Mouse (Mus musculus) midbrain, postnatal 0 days (tissue): ENCODE measurements around the gene Atp10b. TPM values are rescaled to one million over a fixed set of nuclear protein-coding genes. Genes with fewer than 3 reads are reported as not detected.

ENCODE experiments used
- ATAC-seq: fragments of 200-750 bp; cut with Nextera tagmentation; 2 replicates; pipeline ENCODE4 v1.8.0; 2017; ENCODE audit warnings: moderate number of reproducible peaks, mild to moderate bottlenecking, moderate TSS enrichment, moderate library complexity; ENCODE audit not compliant: low FRiP score
- DNase-seq: peaks from one replicate; pipeline ENCODE4 v3.0.0-alpha.2; 2015; ENCODE audit warnings: low spot score
- H3K27ac ChIP-seq: fragments of 300-500 bp; sonication (generic); 2 replicates; pipeline ENCODE4 v1.5.1; 2014; ENCODE audit warnings: low read depth, mild to moderate bottlenecking, low read length, mixed read lengths
- H3K27me3 ChIP-seq: fragments of 300-500 bp; sonication (generic); 2 replicates; pipeline ENCODE4 v1.6.1; 2014; ENCODE audit warnings: low read length, control low read depth, mixed read lengths; ENCODE audit not compliant: insufficient read depth
- H3K36me3 ChIP-seq: fragments of 300-500 bp; sonication (generic); 2 replicates; pipeline ENCODE4 v1.6.1; 2014; ENCODE audit warnings: low read length, control low read depth, mixed read lengths; ENCODE audit not compliant: insufficient read depth
- H3K4me1 ChIP-seq: fragments of 300-500 bp; sonication (generic); 2 replicates; pipeline ENCODE4 v1.6.1; 2014; ENCODE audit warnings: mild to moderate bottlenecking, control low read depth, antibody characterized with exemption, low read length, mixed read lengths; ENCODE audit not compliant: insufficient read depth
- H3K4me2 ChIP-seq: fragments of 300-500 bp; sonication (generic); 2 replicates; pipeline ENCODE4 v1.6.1; 2014; ENCODE audit warnings: low read depth, mild to moderate bottlenecking, low read length, mixed read lengths; ENCODE audit not compliant: poor library complexity, severe bottlenecking
- H3K4me3 ChIP-seq: fragments of 300-500 bp; sonication (generic); 2 replicates; pipeline ENCODE4 v1.5.1; 2014; ENCODE audit warnings: low read depth, mild to moderate bottlenecking, low read length, moderate library complexity
- H3K9ac ChIP-seq: fragments of 300-500 bp; sonication (generic); replicated peaks from 2 replicates; pipeline ENCODE4 v1.6.1; 2014; ENCODE audit warnings: mild to moderate bottlenecking, low read length, moderate library complexity, mixed read lengths; ENCODE audit not compliant: poor library complexity, severe bottlenecking
- H3K9me3 ChIP-seq: fragments of 300-500 bp; sonication (generic); 2 replicates; pipeline ENCODE4 v1.6.1; 2016; ENCODE audit warnings: low read length, control low read depth
- CTCF ChIP-seq: IDR thresholded peaks from 2 replicates; pipeline ENCODE4 v1.5.1; 2016; ENCODE audit warnings: antibody characterized with exemption, mild to moderate bottlenecking
- WGBS: fragments of 180-500 bp; shearing (Covaris S2); extraction: QIAGEN DNeasy Blood & Tissue Kit; methylation state at CpG from one replicate; pipeline ENCODE4 v1.1.7; 2014; 5-methylcytosine and 5-hydroxymethylcytosine counted together
- polyA plus RNA-seq: library from polyadenylated mRNA; unstranded; fragments of >200 nt; fragmentation: Nextera tagmentation; extraction: Ambion mirVana; gene quantifications from 2 replicates; pipeline ENCODE4 v1.2.1, GENCODE M21; 2015
- total RNA-seq: library from RNA; depleted of rRNA; stranded (reverse); fragments of >200 nt; gene quantifications from 2 replicates; pipeline ENCODE4 v1.2.3, GENCODE M21; 2014

Gene Atp10b
- total and polyA plus RNA-seq, 2 experiments from 2014 or later: 0.33 to 1.8 TPM

DNA sequence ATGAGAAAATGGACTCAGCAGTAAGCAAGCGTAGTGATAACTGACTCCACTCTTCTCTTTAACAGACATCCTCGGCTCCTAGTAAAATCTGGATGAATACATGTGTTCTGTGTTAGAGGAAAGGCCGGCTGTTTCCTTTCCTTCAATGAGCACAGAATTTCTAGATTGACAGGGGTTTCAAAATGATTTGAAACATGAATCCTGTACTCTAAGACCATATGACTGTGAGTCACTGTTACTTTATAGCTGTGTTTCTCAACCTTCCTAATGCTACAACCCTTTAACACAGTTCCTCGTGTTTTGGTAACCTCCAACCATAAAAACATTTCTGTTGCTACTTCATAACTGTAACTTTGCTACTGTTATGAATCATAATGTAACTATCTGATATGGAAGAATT lies 33.8 kb downstream of the Atp10b start:
- no peaks in the 10 kb centered on the region for H3K4me1 ChIP-seq
- no peaks in the 10 kb centered on the region for H3K9me3 ChIP-seq
- no peak overlapping the region for H3K9ac ChIP-seq
- ATAC-seq: no peak
- no peak overlapping the region for H3K4me3 ChIP-seq
- 80% methylated on average over 4 of the region's 4 CpGs for WGBS
- no peak for TF ChIP-seq CTCF
- no peaks in the 10 kb centered on the region for H3K27me3 ChIP-seq
- H3K27ac ChIP-seq: no peak overlapping the region
- no peak overlapping the region for H3K4me2 ChIP-seq
- no peak for DNase-seq
- no peaks in the 10 kb centered on the region for H3K36me3 ChIP-seq

DNA sequence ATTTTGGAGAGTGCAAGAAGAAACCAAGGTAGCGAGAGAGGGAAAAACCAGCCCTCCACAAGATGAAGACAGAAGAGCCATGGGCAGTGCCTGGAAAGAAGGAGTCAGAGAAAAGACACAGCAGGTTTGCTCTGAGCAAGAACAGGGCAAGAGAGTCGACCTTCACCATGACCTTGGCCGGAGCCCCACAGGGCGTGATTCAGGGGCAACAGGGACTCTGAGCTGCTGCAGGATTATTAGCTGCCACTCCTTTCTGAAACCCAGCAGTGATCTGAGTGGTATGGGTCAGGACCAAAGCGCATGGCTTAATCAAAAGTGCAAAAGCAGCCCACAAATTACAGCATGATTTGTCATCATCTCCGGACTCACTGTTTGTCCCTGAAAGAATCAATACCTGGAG lies 36.6 kb downstream of the Atp10b start:
- TF ChIP-seq CTCF: no peak
- H3K27me3 ChIP-seq: no peaks in the 10 kb centered on the region
- no peak overlapping the region for H3K4me3 ChIP-seq
- H3K9me3 ChIP-seq: no peaks in the 10 kb centered on the region
- 61% methylated on average over 6 of the region's 6 CpGs for WGBS
- H3K27ac ChIP-seq: no peak overlapping the region
- H3K36me3 ChIP-seq: no peaks in the 10 kb centered on the region
- no peak overlapping the region for H3K4me2 ChIP-seq
- no peak for DNase-seq
- ATAC-seq: no peak
- H3K9ac ChIP-seq: no peak overlapping the region
- H3K4me1 ChIP-seq: no peaks in the 10 kb centered on the region

DNA sequence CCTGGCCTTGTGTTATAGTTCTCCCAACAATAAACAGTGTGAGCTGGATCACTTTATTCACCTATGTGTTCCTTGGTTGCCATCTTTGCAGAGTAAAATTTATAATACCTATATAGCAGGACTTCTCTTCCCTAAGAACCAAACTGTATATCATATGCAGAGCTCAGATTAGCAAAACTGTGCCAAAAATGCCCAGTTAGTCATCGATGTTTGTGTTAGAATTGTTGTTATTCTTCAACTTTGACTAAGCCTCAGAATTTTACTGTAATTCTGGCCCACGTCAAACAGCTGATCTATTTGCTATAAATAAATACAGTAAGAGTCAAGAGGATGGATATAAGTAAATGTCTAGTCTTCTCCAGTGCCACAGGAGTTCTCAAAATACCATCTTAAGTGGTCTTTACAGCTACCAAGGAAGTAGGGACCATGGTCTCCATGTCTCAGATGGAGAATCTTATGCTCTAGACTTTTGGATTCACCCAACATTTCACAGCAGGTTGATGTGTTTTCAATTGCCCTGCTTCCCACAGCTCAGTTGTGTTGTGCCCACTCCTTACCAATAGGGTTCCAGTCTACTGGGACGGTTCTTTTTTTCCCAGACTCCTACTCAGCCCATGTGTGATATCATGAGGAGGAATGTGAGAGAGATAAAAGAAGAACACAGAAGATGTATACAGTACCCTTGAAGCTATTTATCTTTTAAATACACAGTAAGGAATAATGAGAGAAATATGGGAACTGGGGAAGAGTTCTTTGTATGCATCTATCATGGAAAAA lies 40.3 kb downstream of the Atp10b start:
- Histone ChIP-seq H3K27me3 (no peaks in the 10 kb centered on the region), H3K27ac (no peak overlapping the region), H3K4me1 (no peaks in the 10 kb centered on the region)

DNA sequence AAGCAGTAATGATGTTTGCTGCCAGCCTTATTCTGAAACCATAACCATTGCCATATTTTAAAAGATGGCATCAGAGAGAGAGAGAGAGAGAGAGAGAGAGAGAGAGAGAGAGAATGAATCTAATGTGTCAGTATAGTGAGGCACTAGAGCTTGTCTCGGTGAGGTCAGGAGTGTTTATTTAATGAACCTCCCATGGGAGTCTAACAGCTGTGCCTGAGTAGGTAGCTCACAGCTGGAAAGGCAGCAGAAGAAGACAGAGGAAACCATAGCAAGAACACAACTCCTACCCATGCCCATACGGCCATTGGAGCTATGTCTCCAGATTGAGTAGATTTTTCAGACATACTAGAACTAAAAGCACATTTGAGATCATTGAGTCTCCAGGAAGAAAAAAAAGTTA lies 49.1 kb downstream of the Atp10b start:
- H3K27me3 ChIP-seq: no peaks in the 10 kb centered on the region
- H3K4me3 ChIP-seq: no peak overlapping the region
- H3K4me1 ChIP-seq: no peaks in the 10 kb centered on the region
- ATAC-seq (no peak), DNase-seq (no peak)
- WGBS: 81% methylated on average over 2 of the region's 2 CpGs
- no peaks in the 10 kb centered on the region for H3K9me3 ChIP-seq
- H3K4me2 ChIP-seq: no peak overlapping the region
- no peaks in the 10 kb centered on the region for H3K36me3 ChIP-seq
- no peak overlapping the region for H3K9ac ChIP-seq
- TF ChIP-seq CTCF: no peak
- no peak overlapping the region for H3K27ac ChIP-seq

More for the DNA sequence above, 40.3 kb downstream of the Atp10b start:
- no peak overlapping the region for H3K4me3 ChIP-seq
- DNase-seq (no peak), ATAC-seq (no peak)
- H3K9ac ChIP-seq: no peak overlapping the region
- no peaks in the 10 kb centered on the region for H3K36me3 ChIP-seq
- no peak for TF ChIP-seq CTCF
- H3K4me2 ChIP-seq: no peak overlapping the region
- 93% methylated on average over 3 of the region's 3 CpGs for WGBS
- H3K9me3 ChIP-seq: no peaks in the 10 kb centered on the region

DNA sequence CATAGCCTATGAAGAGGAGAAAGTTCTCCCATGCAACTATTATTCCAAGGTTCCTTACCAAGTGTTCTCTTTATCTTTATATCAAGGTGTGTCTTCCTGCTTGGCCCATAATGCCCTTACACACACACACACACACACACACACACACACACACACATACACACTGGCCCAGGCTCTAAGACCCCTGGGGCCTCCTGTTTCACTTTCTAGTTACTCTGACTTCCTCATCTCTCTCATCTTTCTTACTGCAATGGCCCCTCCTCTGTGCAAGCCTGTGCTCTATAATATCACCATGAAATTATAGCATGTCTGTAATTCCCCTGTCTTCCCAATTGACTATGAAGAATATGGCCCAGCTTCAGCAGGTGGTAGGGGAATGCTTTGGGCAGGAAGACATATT lies 49.7 kb downstream of the Atp10b start:
- no peaks in the 10 kb centered on the region for H3K9me3 ChIP-seq
- no peak overlapping the region for H3K9ac ChIP-seq
- H3K4me2 ChIP-seq: no peak overlapping the region
- no peaks in the 10 kb centered on the region for H3K36me3 ChIP-seq
- H3K27me3 ChIP-seq: no peaks in the 10 kb centered on the region
- H3K4me1 ChIP-seq: no peaks in the 10 kb centered on the region
- no peak for ATAC-seq
- DNase-seq: no peak
- no peak overlapping the region for H3K4me3 ChIP-seq
- TF ChIP-seq CTCF: no peak
- no peak overlapping the region for H3K27ac ChIP-seq

DNA sequence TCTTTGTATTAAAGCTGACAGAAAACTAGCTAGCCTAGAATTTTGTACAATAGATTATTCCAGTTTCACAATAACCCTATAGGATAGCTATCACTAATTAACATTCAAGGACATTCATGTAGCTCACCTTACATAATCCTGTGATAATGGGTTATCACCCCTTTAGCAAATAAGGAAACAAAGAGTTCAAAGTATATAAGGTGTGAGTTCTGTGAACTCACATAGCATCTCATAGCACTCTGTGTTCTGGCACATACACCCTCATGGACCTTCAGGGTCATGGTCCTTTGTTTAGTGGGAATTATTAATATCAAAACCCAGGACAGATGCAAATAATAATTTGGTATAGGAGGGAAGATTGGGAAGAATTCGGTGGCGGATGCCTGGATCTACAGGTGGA lies 50.4 kb downstream of the Atp10b start:
- WGBS: 97% methylated on average over 2 of the region's 2 CpGs
- Histone ChIP-seq H3K9me3 (no peaks in the 10 kb centered on the region), H3K4me1 (no peaks in the 10 kb centered on the region), H3K36me3 (no peaks in the 10 kb centered on the region), H3K4me3 (no peak overlapping the region), H3K27me3 (no peaks in the 10 kb centered on the region), H3K9ac (no peak overlapping the region), H3K27ac (no peak overlapping the region), H3K4me2 (no peak overlapping the region)
- DNase-seq (no peak), ATAC-seq (no peak)
- TF ChIP-seq CTCF: no peak
